Mouse (Mus musculus): Measurements from ENCODE around the gene Zfp536. TPM values are rescaled to one million over a fixed set of nuclear protein-coding genes. Genes with fewer than 3 reads are reported as not detected.
A peak's percentile ranks its signal among the peaks of the same experiment; 100 is the strongest.

The Zfp536 gene
- polyA plus RNA-seq, 1 experiment from 2014 or later = 11.4 TPM

GRCm38 (mm10) chr7:37624759-37625340, 148.6 kb downstream of the Zfp536 start:
- H3K4me2 ChIP-seq (ENCODE audit: low read depth, low read length) = peak overlapping the region; percentile 93
- H3K4me1 ChIP-seq (replicated peaks; ENCODE audit: control insufficient read depth, insufficient read depth, low read length) = no peaks in the 10 kb centered on the region
- H3K9ac ChIP-seq (ENCODE audit: low read length) = peak overlapping the region; percentile 62
- H3K36me3 ChIP-seq (ENCODE audit: control insufficient read depth, insufficient read depth, low read length) = no peaks in the 10 kb centered on the region
- no peaks in the 10 kb centered on the region for H3K9me3 ChIP-seq (ENCODE audit: control insufficient read depth, low read length)
- H3K27me3 ChIP-seq (ENCODE audit: control insufficient read depth, insufficient read depth, low read depth, low read length) = 0 out of 2 replicates have a peak, but pooled peaks cover 4% of the 10 kb centered on the region
- H3K4me3 ChIP-seq (ENCODE audit: low read length) = peak overlapping the region; percentile 55
- no peak overlapping the region for H3K27ac ChIP-seq (ENCODE audit: low read length)
- peak; percentile 59 for ATAC-seq (ENCODE audit: low read depth)
- whole genome bisulfite sequencing = 8% methylated on average over 20 of the region's 20 CpGs

GRCm38 (mm10) chr7:37623903-37624758, 149.3 kb downstream of the Zfp536 start:
- peak overlapping the region; percentile 62 for H3K9ac ChIP-seq (ENCODE audit: low read length)
- H3K27ac ChIP-seq (ENCODE audit: low read length) = no peak overlapping the region
- 0 out of 2 replicates have a peak, but pooled peaks cover 4% of the 10 kb centered on the region for H3K27me3 ChIP-seq (ENCODE audit: control insufficient read depth, insufficient read depth, low read depth, low read length)
- no peaks in the 10 kb centered on the region for H3K4me1 ChIP-seq (replicated peaks; ENCODE audit: control insufficient read depth, insufficient read depth, low read length)
- H3K36me3 ChIP-seq (ENCODE audit: control insufficient read depth, insufficient read depth, low read length) = no peaks in the 10 kb centered on the region
- 2% methylated on average over 36 of the region's 62 CpGs for WGBS
- H3K4me2 ChIP-seq (ENCODE audit: low read depth, low read length) = peak overlapping the region; percentile 93
- no peaks in the 10 kb centered on the region for H3K9me3 ChIP-seq (ENCODE audit: control insufficient read depth, low read length)
- H3K4me3 ChIP-seq (ENCODE audit: low read length) = peak overlapping the region; percentile 55
- ATAC-seq (ENCODE audit: low read depth) = peak; percentile 70

- ATAC-seq (ENCODE audit: low read depth) = no peak
- Histone ChIP-seq H3K9me3 (ENCODE audit: control insufficient read depth, low read length) (no peaks in the 10 kb centered on the region), H3K4me1 (replicated peaks; ENCODE audit: control insufficient read depth, insufficient read depth, low read length) (no peaks in the 10 kb centered on the region; the same call in 1 of the 2 replicates), H3K9ac (ENCODE audit: low read length) (no peak overlapping the region), H3K27me3 (ENCODE audit: control insufficient read depth, insufficient read depth, low read depth, low read length) (0 out of 2 replicates have a peak, but pooled peaks cover 2% of the 10 kb centered on the region), H3K4me2 (ENCODE audit: low read depth, low read length) (no peak overlapping the region), H3K36me3 (ENCODE audit: control insufficient read depth, insufficient read depth, low read length) (no peaks in the 10 kb centered on the region), H3K27ac (ENCODE audit: low read length) (no peak overlapping the region), H3K4me3 (ENCODE audit: low read length) (no peak overlapping the region)
- WGBS = 78% methylated on average over 7 of the region's 7 CpGs
These were observed 154.2 kb downstream of the Zfp536 start for GRCm38 (mm10) chr7:37619254-37619653.

- Histone ChIP-seq H3K4me3 (ENCODE audit: low read length) (no peak overlapping the region), H3K9me3 (ENCODE audit: control insufficient read depth, low read length) (no peaks in the 10 kb centered on the region), H3K27ac (ENCODE audit: low read length) (peak overlapping the region; percentile 2; the same call in 1 of the 2 replicates), H3K4me2 (ENCODE audit: low read depth, low read length) (no peak overlapping the region), H3K4me1 (replicated peaks; ENCODE audit: control insufficient read depth, insufficient read depth, low read length) (no peaks in the 10 kb centered on the region; the same call in 1 of the 2 replicates), H3K27me3 (ENCODE audit: control insufficient read depth, insufficient read depth, low read depth, low read length) (no peaks in the 10 kb centered on the region), H3K36me3 (ENCODE audit: control insufficient read depth, insufficient read depth, low read length) (no peaks in the 10 kb centered on the region), H3K9ac (ENCODE audit: low read length) (no peak overlapping the region)
- ATAC-seq (ENCODE audit: low read depth) = peak; percentile 77
- 39% methylated on average over 2 of the region's 2 CpGs for WGBS
These were observed 155.6 kb downstream of the Zfp536 start for GRCm38 (mm10) chr7:37617880-37618279.

- H3K27me3 ChIP-seq (ENCODE audit: control insufficient read depth, insufficient read depth, low read depth, low read length) = no peaks in the 10 kb centered on the region
- H3K4me1 ChIP-seq (replicated peaks; ENCODE audit: control insufficient read depth, insufficient read depth, low read length) = no peaks in the 10 kb centered on the region; the same call in 1 of the 2 replicates
- H3K9me3 ChIP-seq (ENCODE audit: control insufficient read depth, low read length) = no peaks in the 10 kb centered on the region
- H3K36me3 ChIP-seq (ENCODE audit: control insufficient read depth, insufficient read depth, low read length) = no peaks in the 10 kb centered on the region
- no peak overlapping the region for H3K9ac ChIP-seq (ENCODE audit: low read length)
- no peak overlapping the region for H3K27ac ChIP-seq (ENCODE audit: low read length)
- no peak overlapping the region for H3K4me3 ChIP-seq (ENCODE audit: low read length)
- WGBS = 80% methylated on average over 4 of the region's 4 CpGs
- H3K4me2 ChIP-seq (ENCODE audit: low read depth, low read length) = no peak overlapping the region
- no peak for ATAC-seq (ENCODE audit: low read depth)
These were observed 157.5 kb downstream of the Zfp536 start for GRCm38 (mm10) chr7:37615932-37616331.

- no peak overlapping the region for H3K4me2 ChIP-seq (ENCODE audit: low read depth, low read length)
- no peaks in the 10 kb centered on the region for H3K36me3 ChIP-seq (ENCODE audit: control insufficient read depth, insufficient read depth, low read length)
- H3K4me3 ChIP-seq (ENCODE audit: low read length) = no peak overlapping the region
- H3K9me3 ChIP-seq (ENCODE audit: control insufficient read depth, low read length) = no peaks in the 10 kb centered on the region
- H3K9ac ChIP-seq (ENCODE audit: low read length) = no peak overlapping the region
- H3K4me1 ChIP-seq (replicated peaks; ENCODE audit: control insufficient read depth, insufficient read depth, low read length) = no peaks in the 10 kb centered on the region; the same call in 1 of the 2 replicates
- no peak overlapping the region for H3K27ac ChIP-seq (ENCODE audit: low read length)
- no peaks in the 10 kb centered on the region for H3K27me3 ChIP-seq (ENCODE audit: control insufficient read depth, insufficient read depth, low read depth, low read length)
- 55% methylated on average over 10 of the region's 10 CpGs for WGBS
- no peak for ATAC-seq (ENCODE audit: low read depth)
These were observed 159.1 kb downstream of the Zfp536 start for GRCm38 (mm10) chr7:37614381-37614780.

GRCm38 (mm10) chr7:37608556-37608955, 164.9 kb downstream of the Zfp536 start:
- WGBS = 94% methylated on average over 14 of the region's 14 CpGs
- H3K27me3 ChIP-seq (ENCODE audit: control insufficient read depth, insufficient read depth, low read depth, low read length) = no peaks in the 10 kb centered on the region
- no peak for ATAC-seq (ENCODE audit: low read depth)

GRCm38 (mm10) chr7:37607906-37608305, 165.5 kb downstream of the Zfp536 start:
- Histone ChIP-seq H3K4me2 (ENCODE audit: low read depth, low read length) (no peak overlapping the region), H3K9ac (ENCODE audit: low read length) (no peak overlapping the region), H3K27ac (ENCODE audit: low read length) (no peak overlapping the region), H3K4me3 (ENCODE audit: low read length) (no peak overlapping the region), H3K4me1 (replicated peaks; ENCODE audit: control insufficient read depth, insufficient read depth, low read length) (no peaks in the 10 kb centered on the region), H3K27me3 (ENCODE audit: control insufficient read depth, insufficient read depth, low read depth, low read length) (no peaks in the 10 kb centered on the region), H3K9me3 (ENCODE audit: control insufficient read depth, low read length) (no peaks in the 10 kb centered on the region), H3K36me3 (ENCODE audit: control insufficient read depth, insufficient read depth, low read length) (no peaks in the 10 kb centered on the region)
- WGBS = 86% methylated on average over 6 of the region's 6 CpGs
- no peak for ATAC-seq (ENCODE audit: low read depth)

More at GRCm38 (mm10) chr7:37608556-37608955, 164.9 kb downstream of the Zfp536 start:
- no peak overlapping the region for H3K4me2 ChIP-seq (ENCODE audit: low read depth, low read length)
- H3K27ac ChIP-seq (ENCODE audit: low read length) = no peak overlapping the region
- no peak overlapping the region for H3K9ac ChIP-seq (ENCODE audit: low read length)
- no peaks in the 10 kb centered on the region for H3K9me3 ChIP-seq (ENCODE audit: control insufficient read depth, low read length)
- no peak overlapping the region for H3K4me3 ChIP-seq (ENCODE audit: low read length)
- no peaks in the 10 kb centered on the region for H3K36me3 ChIP-seq (ENCODE audit: control insufficient read depth, insufficient read depth, low read length)
- no peaks in the 10 kb centered on the region for H3K4me1 ChIP-seq (replicated peaks; ENCODE audit: control insufficient read depth, insufficient read depth, low read length)

GRCm38 (mm10) chr7:37606472-37606871, 167.0 kb downstream of the Zfp536 start:
- Histone ChIP-seq H3K27ac (ENCODE audit: low read length) (no peak overlapping the region), H3K9ac (ENCODE audit: low read length) (no peak overlapping the region), H3K4me3 (ENCODE audit: low read length) (no peak overlapping the region), H3K4me1 (replicated peaks; ENCODE audit: control insufficient read depth, insufficient read depth, low read length) (no peaks in the 10 kb centered on the region), H3K9me3 (ENCODE audit: control insufficient read depth, low read length) (no peaks in the 10 kb centered on the region), H3K27me3 (ENCODE audit: control insufficient read depth, insufficient read depth, low read depth, low read length) (no peaks in the 10 kb centered on the region), H3K36me3 (ENCODE audit: control insufficient read depth, insufficient read depth, low read length) (no peaks in the 10 kb centered on the region), H3K4me2 (ENCODE audit: low read depth, low read length) (no peak overlapping the region)
- WGBS = 84% methylated on average over 5 of the region's 5 CpGs
- ATAC-seq (ENCODE audit: low read depth) = no peak

Data from lung, embryonic 16.5 days (tissue).